Mouse (Mus musculus) CH12.LX (cell line): ENCODE measurements around the gene Dusp16. TPM values are rescaled to one million over a fixed set of nuclear protein-coding genes. Genes with fewer than 3 reads are reported as not detected.

Experiments
- DNase-seq: peaks from one replicate; pipeline ENCODE4 v3.0.0-alpha.2; 2013; ENCODE audit errors: extremely low read depth
- H3K27ac ChIP-seq: 2 replicates; pipeline ENCODE4 v1.5.1; 2012; ENCODE audit warnings: low read depth, mild to moderate bottlenecking, control low read depth, moderate library complexity; ENCODE audit not compliant: insufficient read depth
- H3K27me3 ChIP-seq: replicated peaks from 2 replicates; pipeline ENCODE3; 2012; ENCODE audit warnings: inconsistent platforms
- H3K36me3 ChIP-seq, 2 experiments: replicated peaks in 1 of 2; 2 replicates each; pipeline versions ENCODE3 to v1.6.1; 2012; ENCODE audit warnings: inconsistent platforms in 1 of 2, low read length in 1 of 2, mild to moderate bottlenecking in 1 of 2, mixed read lengths in 1 of 2, moderate library complexity in 1 of 2; ENCODE audit not compliant: control insufficient read depth in 1 of 2, insufficient read depth in 1 of 2
- H3K4me1 ChIP-seq, 2 experiments: 2 replicates each; pipeline ENCODE4 v1.6.1; 2012; ENCODE audit warnings: inconsistent platforms in 1 of 2, moderate library complexity in 1 of 2; ENCODE audit not compliant: insufficient read depth in 2 of 2, control insufficient read depth in 1 of 2
- H3K4me2 ChIP-seq: 2 replicates; pipeline ENCODE4 v1.6.1; 2012; ENCODE audit warnings: low read depth, mild to moderate bottlenecking, control low read depth; ENCODE audit not compliant: poor library complexity, insufficient read depth, severe bottlenecking
- H3K4me3 ChIP-seq, 3 experiments: fragments of 150-350 bp in 1 of 3; sonication (generic) in 1 of 3; replicated peaks in 1 of 3; 2 replicates each; pipeline versions ENCODE3 to v1.5.1; 2011 to 2012; ENCODE audit warnings: low read depth in 2 of 3, low read length in 2 of 3, mild to moderate bottlenecking in 2 of 3, moderate library complexity in 2 of 3, control low read depth in 1 of 3, improper control_type of control experiment in 1 of 3, inconsistent platforms in 1 of 3, mixed read lengths in 1 of 3; ENCODE audit not compliant: poor library complexity in 1 of 3
- H3K79me2 ChIP-seq: replicated peaks from 2 replicates; pipeline ENCODE4 v1.6.1; 2012; ENCODE audit warnings: mild to moderate bottlenecking, moderate library complexity; ENCODE audit not compliant: control insufficient read depth, poor library complexity, insufficient read depth, severe bottlenecking; ENCODE audit errors: extremely low read depth
- H3K9ac ChIP-seq: 2 replicates; pipeline ENCODE4 v1.6.1; 2012; ENCODE audit warnings: low read depth, mild to moderate bottlenecking, control low read depth, moderate library complexity; ENCODE audit not compliant: insufficient read depth
- H3K9me3 ChIP-seq: replicated peaks from 2 replicates; pipeline ENCODE3; 2012; ENCODE audit warnings: low read length, inconsistent platforms, mixed read lengths
- CHD1 ChIP-seq: IDR thresholded peaks from 2 replicates; pipeline ENCODE4 v1.6.1; 2012; ENCODE audit warnings: low read depth, low read length, improper control_type of control experiment, inconsistent platforms
- CHD2 ChIP-seq: IDR thresholded peaks from 2 replicates; pipeline ENCODE4 v1.6.1; 2011; ENCODE audit warnings: low read length, improper control_type of control experiment
- GABPA ChIP-seq: IDR thresholded peaks from 2 replicates; pipeline ENCODE4 v1.6.1; 2012; ENCODE audit warnings: low read depth, low read length, improper control_type of control experiment, inconsistent platforms; ENCODE audit not compliant: insufficient replicate concordance
- IRF4 ChIP-seq: IDR thresholded peaks from 2 replicates; pipeline ENCODE4 v1.6.1; 2014; ENCODE audit warnings: low read depth, mild to moderate bottlenecking, inconsistent platforms, low read length, improper control_type of control experiment
- JUND ChIP-seq: conservative IDR thresholded peaks from 2 replicates; pipeline ENCODE4 v1.6.1; 2011; ENCODE audit warnings: low read depth, low read length, improper control_type of control experiment
- KAT2A ChIP-seq: IDR thresholded peaks from 2 replicates; pipeline ENCODE4 v1.6.1; 2012; ENCODE audit warnings: low read length, improper control_type of control experiment, inconsistent platforms; ENCODE audit not compliant: insufficient replicate concordance
- MAFK ChIP-seq: IDR thresholded peaks from 2 replicates; pipeline ENCODE4 v1.6.1; 2011; ENCODE audit warnings: low read length, improper control_type of control experiment; ENCODE audit not compliant: insufficient replicate concordance
- MEF2A ChIP-seq: IDR thresholded peaks from 2 replicates; pipeline ENCODE4 v1.6.1; 2014; ENCODE audit warnings: low read depth, mild to moderate bottlenecking, inconsistent platforms, low read length, improper control_type of control experiment, borderline replicate concordance
- MYC ChIP-seq: IDR thresholded peaks from 2 replicates; pipeline ENCODE4 v1.6.1; 2011; ENCODE audit warnings: low read depth, mild to moderate bottlenecking, improper control_type of control experiment, low read length
- NRF1 ChIP-seq: IDR thresholded peaks from 2 replicates; pipeline ENCODE4 v1.6.1; 2014; ENCODE audit warnings: low read depth, mild to moderate bottlenecking, inconsistent platforms, low read length, improper control_type of control experiment, moderate library complexity
- POLR2AphosphoS2 ChIP-seq: IDR thresholded peaks from 2 replicates; pipeline ENCODE4 v1.6.1; 2011; ENCODE audit warnings: low read depth, low read length, improper control_type of control experiment
- RCOR1 ChIP-seq: conservative IDR thresholded peaks from 2 replicates; pipeline ENCODE4 v1.6.1; 2012; ENCODE audit warnings: low read depth, mild to moderate bottlenecking, inconsistent platforms, low read length, improper control_type of control experiment
- TCF12 ChIP-seq: IDR thresholded peaks from 2 replicates; pipeline ENCODE4 v1.6.1; 2014; ENCODE audit warnings: low read depth, mild to moderate bottlenecking, inconsistent platforms, low read length, improper control_type of control experiment
- USF1 ChIP-seq: IDR thresholded peaks from 2 replicates; pipeline ENCODE4 v1.6.1; 2014; ENCODE audit warnings: low read depth, mild to moderate bottlenecking, inconsistent platforms, low read length, improper control_type of control experiment
- dilution Hi-C: fragments of 300-500 bp; cut with MboI; formaldehyde crosslinking; loops from 2 replicates; pipeline ENCODE4 v1.14.3; 2020; ENCODE audit warnings: low sequenced_read_pairs; ENCODE audit not compliant: extremely low pct_unique_long_range_greater_than_20kb, extremely low pct_ligation_motif_present
- in situ Hi-C: fragments of 300-500 bp; cut with MboI; formaldehyde crosslinking; loops from 3 replicates; pipeline ENCODE4 v1.14.3; 2019; ENCODE audit warnings: low sequenced_read_pairs, low pct_ligation_motif_present, low pct_unique_long_range_greater_than_20kb, mixed read lengths
- polyA plus RNA-seq: library from polyadenylated mRNA; unstranded; fragments of >175 nt; gene quantifications from 2 replicates; pipeline ENCODE4 v1.2.1, GENCODE M21; 2012; ENCODE audit warnings: low read depth; ENCODE audit not compliant: insufficient read length
- total RNA-seq, 2 experiments: library from RNA; depleted of rRNA; stranded (reverse); fragments of 300-350 nt in 1 of 2; fragments of >200 nt in 1 of 2; gene quantifications; 2 replicates each; pipeline ENCODE4 v1.2.3; 2012 to 2014

Dusp16 gene
- total and polyA plus RNA-seq, 3 experiments = 3.7 to 13.1 (median 10.6) TPM

- Histone ChIP-seq H3K27ac (no peak overlapping the region), H3K36me3 (peaks cover 58 to 87% of the 10 kb centered on the region in 2 experiments)
These were observed 68.4 kb downstream of the Dusp16 start for GRCm38 (mm10) chr6:134723833-134724553.

GRCm38 (mm10) chr6:134723326-134723725 is 69.1 kb downstream of the Dusp16 start:
- TF ChIP-seq TCF12 = no peak
- TF ChIP-seq MYC = no peak
- TF ChIP-seq POLR2AphosphoS2 = no peak
- Histone ChIP-seq H3K4me3 (no peak overlapping the region), H3K9ac (no peak overlapping the region), H3K27me3 (no peaks in the 10 kb centered on the region), H3K4me1 (peaks cover 0 to 4% of the 10 kb centered on the region in 2 experiments; a peak in 1 of 4 replicates), H3K4me2 (no peak overlapping the region), H3K9me3 (no peaks in the 10 kb centered on the region), H3K79me2 (no peaks in the 10 kb centered on the region), H3K27ac (no peak overlapping the region), H3K36me3 (peaks cover 59 to 88% of the 10 kb centered on the region in 2 experiments)
- dilution Hi-C loops (no loop called here), in situ Hi-C loops (no loop called here)
- no peak for DNase-seq

More at GRCm38 (mm10) chr6:134723833-134724553, 68.4 kb downstream of the Dusp16 start:
- Histone ChIP-seq H3K9me3 (no peaks in the 10 kb centered on the region), H3K4me1 (peaks cover 3 to 4% of the 10 kb centered on the region in 2 experiments; a peak in 1 of 4 replicates), H3K4me3 (no peak overlapping the region), H3K27me3 (no peaks in the 10 kb centered on the region), H3K4me2 (no peak overlapping the region), H3K9ac (no peak overlapping the region), H3K79me2 (no peaks in the 10 kb centered on the region)
- in situ Hi-C loops (no loop called here), dilution Hi-C loops (no loop called here)
- DNase-seq = no peak
- TF ChIP-seq CHD1 = no peak
- no peak for TF ChIP-seq IRF4
- TF ChIP-seq MAFK = no peak
- TF ChIP-seq RCOR1 = no peak
- TF ChIP-seq MEF2A = no peak
- TF ChIP-seq KAT2A = no peak
- no peak for TF ChIP-seq CHD2
- no peak for TF ChIP-seq GABPA
- no peak for TF ChIP-seq JUND
- TF ChIP-seq NRF1 = no peak
- no peak for TF ChIP-seq USF1
